Mouse (Mus musculus): ENCODE data around the gene Mgat5b.
"Not testable (repeated sequence)": the region's sequence is repeated elsewhere in the genome, so short reads cannot be mapped to it uniquely, and the experiment has no call there.

Gene Mgat5b

GRCm38 (mm10) chr11:116918323-116919185 is at the start of gene Mgat5b:
Mgat5b (plus strand) TSS chr11:116918863.
- no peak for DNase-seq (ENCODE audit: low read depth, low spot score)

- DNase-seq (ENCODE audit: low read depth, low spot score): no peak
Observed at GRCm38 (mm10) chr11:116869223-116869622, 49.4 kb upstream of the Mgat5b start.

GRCm38 (mm10) chr11:116869641-116870040 is 49.0 kb upstream of the Mgat5b start:
- DNase-seq (ENCODE audit: low read depth, low spot score): no peak

- no peak for DNase-seq (ENCODE audit: low read depth, low spot score)
Observed at GRCm38 (mm10) chr11:116871538-116871937, 47.1 kb upstream of the Mgat5b start.

GRCm38 (mm10) chr11:116873987-116874386 is 44.7 kb upstream of the Mgat5b start:
- DNase-seq (ENCODE audit: low read depth, low spot score): no peak

GRCm38 (mm10) chr11:116878454-116878853 is 40.2 kb upstream of the Mgat5b start:
- no peak for DNase-seq (ENCODE audit: low read depth, low spot score)

GRCm38 (mm10) chr11:116880839-116881238 is 37.8 kb upstream of the Mgat5b start:
- DNase-seq (ENCODE audit: low read depth, low spot score): peak; percentile 51

- DNase-seq (ENCODE audit: low read depth, low spot score): no peak
Observed at GRCm38 (mm10) chr11:116881440-116881839, 37.2 kb upstream of the Mgat5b start.

- no peak for DNase-seq (ENCODE audit: low read depth, low spot score)
Observed at GRCm38 (mm10) chr11:116882446-116882845, 36.2 kb upstream of the Mgat5b start.

- no peak for DNase-seq (ENCODE audit: low read depth, low spot score)
Observed at GRCm38 (mm10) chr11:116884061-116884460, 34.6 kb upstream of the Mgat5b start.

GRCm38 (mm10) chr11:116885275-116886151 is 33.1 kb upstream of the Mgat5b start:
- no peak for DNase-seq (ENCODE audit: low read depth, low spot score)

GRCm38 (mm10) chr11:116887136-116887535 is 31.5 kb upstream of the Mgat5b start:
- DNase-seq (ENCODE audit: low read depth, low spot score): no peak

GRCm38 (mm10) chr11:116893532-116894442 is 24.9 kb upstream of the Mgat5b start:
- no peak for DNase-seq (ENCODE audit: low read depth, low spot score)

- DNase-seq (ENCODE audit: low read depth, low spot score): no peak
Observed at GRCm38 (mm10) chr11:116895402-116895801, 23.3 kb upstream of the Mgat5b start.

- DNase-seq (ENCODE audit: low read depth, low spot score): no peak
Observed at GRCm38 (mm10) chr11:116899247-116899646, 19.4 kb upstream of the Mgat5b start.

- DNase-seq (ENCODE audit: low read depth, low spot score): not testable (repeated sequence)
Observed at GRCm38 (mm10) chr11:116902588-116902987, 16.1 kb upstream of the Mgat5b start.

GRCm38 (mm10) chr11:116905741-116906456 is 12.8 kb upstream of the Mgat5b start:
- no peak for DNase-seq (ENCODE audit: low read depth, low spot score)

- no peak for DNase-seq (ENCODE audit: low read depth, low spot score)
Observed at GRCm38 (mm10) chr11:116913573-116913972, 5.1 kb upstream of the Mgat5b start.

- DNase-seq (ENCODE audit: low read depth, low spot score): no peak
Observed at GRCm38 (mm10) chr11:116914267-116914885, 4.3 kb upstream of the Mgat5b start.

GRCm38 (mm10) chr11:116915241-116915640 is 3.4 kb upstream of the Mgat5b start:
- DNase-seq (ENCODE audit: low read depth, low spot score): no peak

All from telencephalon, adult 2 months (tissue).